In the genomic region with DNA sequence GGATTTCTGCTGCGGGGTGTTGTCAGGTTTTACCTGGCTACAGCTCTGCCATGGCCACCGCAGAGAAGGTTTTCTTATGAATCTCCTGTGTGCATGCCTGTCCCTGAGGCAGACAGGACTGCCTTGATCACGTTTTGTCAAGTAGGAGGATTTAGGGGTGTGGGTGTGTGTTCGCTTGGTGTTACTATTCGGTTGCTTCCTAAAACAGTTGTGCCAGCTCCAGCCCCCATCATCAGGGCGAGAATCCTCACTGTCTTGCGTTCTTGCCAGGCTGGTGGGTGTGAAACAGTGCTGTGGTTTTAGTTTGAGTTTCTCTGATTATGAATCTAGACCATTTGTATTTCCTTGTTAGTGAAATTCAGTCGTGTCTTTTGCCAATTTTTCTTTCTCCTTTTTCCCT, we compare ENCODE assay signal across 11 mouse cellular contexts. TPM values are rescaled to one million over a fixed set of nuclear protein-coding genes. Genes with fewer than 3 reads are reported as not detected.
DNase-seq lines count a peak whose midpoint lies in the region; ATAC-seq lines count a peak whose summit lies in the region.
"Had no signal": no experiment of that assay in that cellular context is flagged by ENCODE, and none has a peak within 500 bp of the region (broad histone marks: within the 10 kb centered on the region; RNA-seq: fewer than 3 reads in every experiment).

No protein-coding gene starts in this region.

- no peak overlapping the region for H3K27ac ChIP-seq in heart, embryonic 11.5 days (ENCODE audit: low read depth, low read length)
- no peak overlapping the region for H3K27ac ChIP-seq in hindbrain, embryonic 15.5 days (replicated peaks)
- no peak overlapping the region for H3K27ac ChIP-seq in midbrain, embryonic 14.5 days (replicated peaks; ENCODE audit: low read depth, low read length)
- H3K27ac ChIP-seq: stomach, embryonic 15.5 days had no signal

- H3K9ac ChIP-seq in heart, embryonic 11.5 days (ENCODE audit: low read depth, low read length) = 0 out of 2 replicates have a peak overlapping the region, but pooled peaks have one; percentile 22
- no peak overlapping the region for H3K9ac ChIP-seq in hindbrain, embryonic 15.5 days
- H3K9ac ChIP-seq in midbrain, embryonic 14.5 days (replicated peaks; ENCODE audit: low read length) = peak overlapping the region; percentile 31; the same call in 1 of the 2 replicates
- H3K9ac ChIP-seq: stomach, embryonic 15.5 days had no signal

- no peak for DNase-seq in heart, postnatal 14 days
- DNase-seq in brain, adult 2 months (ENCODE audit: low read depth, low spot score) = peak; percentile 89
- no peak for DNase-seq in midbrain, embryonic 14.5 days
- no peak for DNase-seq in kidney, postnatal 4 days
- DNase-seq in heart, adult 18-20 months = no peak
- no peak for DNase-seq in thymus, adult 18-20 months
- DNase-seq: cerebellum, adult 18-20 months had no signal

- 74% methylated on average over 8 of the region's 8 CpGs for WGBS in heart, embryonic 11.5 days (ENCODE audit: insufficient replicate concordance)
- WGBS in hindbrain, embryonic 15.5 days = 78% methylated on average over 8 of the region's 8 CpGs
- 80% methylated on average over 8 of the region's 8 CpGs for WGBS in midbrain, embryonic 14.5 days

- ATAC-seq in heart, embryonic 11.5 days (replicated peaks; ENCODE audit: insufficient number of reproducible peaks, low FRiP score, low TSS enrichment) = no peak
- ATAC-seq in hindbrain, embryonic 15.5 days (ENCODE audit: low FRiP score, low read depth) = no peak
- ATAC-seq in midbrain, embryonic 14.5 days (ENCODE audit: low FRiP score, low TSS enrichment) = no peak

- intact Hi-C loops in heart, postnatal 14 days (cut with DNase I) = no loop called here

- H3K9me3 ChIP-seq in heart, embryonic 11.5 days (replicated peaks; ENCODE audit: control insufficient read depth, low read length) = no peaks in the 10 kb centered on the region
- H3K9me3 ChIP-seq in hindbrain, embryonic 15.5 days = no peaks in the 10 kb centered on the region
- H3K9me3 ChIP-seq in midbrain, embryonic 14.5 days (ENCODE audit: control insufficient read depth, low read length) = no peaks in the 10 kb centered on the region
- H3K9me3 ChIP-seq: stomach, embryonic 15.5 days had no signal

- 0 out of 2 replicates have a peak, but pooled peaks cover 3% of the 10 kb centered on the region for H3K36me3 ChIP-seq in heart, embryonic 11.5 days (ENCODE audit: control insufficient read depth, insufficient read depth, low read length)
- H3K36me3 ChIP-seq in hindbrain, embryonic 15.5 days = peaks cover 2% of the 10 kb centered on the region; the same call in 1 of the 2 replicates
- peaks cover 15% of the 10 kb centered on the region; the same call in 1 of the 2 replicates for H3K36me3 ChIP-seq in midbrain, embryonic 14.5 days (ENCODE audit: control insufficient read depth, insufficient read depth, low read length)
- H3K36me3 ChIP-seq: stomach, embryonic 15.5 days had no signal

- no peak overlapping the region for H3K4me2 ChIP-seq in heart, embryonic 11.5 days
- H3K4me2 ChIP-seq in hindbrain, embryonic 15.5 days = peak overlapping the region; percentile 22
- H3K4me2 ChIP-seq in midbrain, embryonic 14.5 days (ENCODE audit: low read length) = peak overlapping the region; percentile 19; the same call in 1 of the 2 replicates
- H3K4me2 ChIP-seq: stomach, embryonic 15.5 days had no signal

- peaks cover 11% of the 10 kb centered on the region for H3K4me1 ChIP-seq in heart, embryonic 11.5 days (ENCODE audit: control insufficient read depth, insufficient read depth, low read length)
- peaks cover 51% of the 10 kb centered on the region for H3K4me1 ChIP-seq in hindbrain, embryonic 15.5 days (replicated peaks)
- H3K4me1 ChIP-seq in midbrain, embryonic 14.5 days (ENCODE audit: control insufficient read depth, insufficient read depth, low read length) = peaks cover 31% of the 10 kb centered on the region

- no peaks in the 10 kb centered on the region for H3K27me3 ChIP-seq in heart, embryonic 11.5 days (ENCODE audit: control insufficient read depth, insufficient read depth, low read length)
- no peaks in the 10 kb centered on the region for H3K27me3 ChIP-seq in hindbrain, embryonic 15.5 days
- no peaks in the 10 kb centered on the region for H3K27me3 ChIP-seq in midbrain, embryonic 14.5 days (ENCODE audit: control insufficient read depth, insufficient read depth, low read length)
- H3K27me3 ChIP-seq: stomach, embryonic 15.5 days had no signal

- H3K4me3 ChIP-seq in heart, embryonic 11.5 days (ENCODE audit: low read depth, low read length) = no peak overlapping the region
- H3K4me3 ChIP-seq in hindbrain, embryonic 15.5 days = no peak overlapping the region
- no peak overlapping the region for H3K4me3 ChIP-seq in midbrain, embryonic 14.5 days (replicated peaks; ENCODE audit: low read depth, low read length)
- H3K4me3 ChIP-seq: stomach, embryonic 15.5 days had no signal

RNA-seq across cellular contexts. Expression of a gene that starts 2.7 kb away (rescaled TPM):
- 7.3 and 11.3 TPM in 2 replicates for polyA plus RNA-seq in heart, embryonic 11.5 days (2014; fragmentation: Nextera tagmentation; extraction: Ambion mirVana)
- 10 to 100 TPM; 29.0 to 32.1 TPM for total RNA-seq in heart, postnatal 14 days (2021)
- polyA plus RNA-seq in hindbrain, embryonic 15.5 days (2015; fragmentation: Nextera tagmentation; extraction: Ambion mirVana) = 30.2 and 32.3 TPM in 2 replicates
- polyA plus RNA-seq in midbrain, embryonic 14.5 days (2014; fragmentation: Nextera tagmentation; extraction: Ambion mirVana) = 28.7 and 32.5 TPM in 2 replicates
- 10 to 100 TPM; 33.1 to 37.1 TPM for total RNA-seq in heart, adult 18-20 months (2021)

RNA-seq across cellular contexts. Expression of a gene that starts 16.5 kb away (rescaled TPM):
- polyA plus RNA-seq in heart, embryonic 11.5 days (2014; fragmentation: Nextera tagmentation; extraction: Ambion mirVana) = 33.7 and 39.5 TPM in 2 replicates
- 10 to 100 TPM; 28.3 to 28.8 TPM for total RNA-seq in heart, postnatal 14 days (2021)
- polyA plus RNA-seq in hindbrain, embryonic 15.5 days (2015; fragmentation: Nextera tagmentation; extraction: Ambion mirVana) = 49.3 and 51.3 TPM in 2 replicates
- 37.7 and 55.1 TPM in 2 replicates for polyA plus RNA-seq in midbrain, embryonic 14.5 days (2014; fragmentation: Nextera tagmentation; extraction: Ambion mirVana)
- total RNA-seq in heart, adult 18-20 months (2021) = 10 to 100 TPM; 21.4 to 26.4 TPM

RNA-seq across cellular contexts. Expression of a gene that starts 40.7 kb away (rescaled TPM):
- 18.9 and 22.5 TPM in 2 replicates for polyA plus RNA-seq in heart, embryonic 11.5 days (2014; fragmentation: Nextera tagmentation; extraction: Ambion mirVana)
- total RNA-seq in heart, postnatal 14 days (2021) = 10 to 100 TPM; 16.8 TPM
- polyA plus RNA-seq in hindbrain, embryonic 15.5 days (2015; fragmentation: Nextera tagmentation; extraction: Ambion mirVana) = 53.0 and 56.6 TPM in 2 replicates
- 49.8 and 54.3 TPM in 2 replicates for polyA plus RNA-seq in midbrain, embryonic 14.5 days (2014; fragmentation: Nextera tagmentation; extraction: Ambion mirVana)
- 10 to 100 TPM; 24.3 to 27.6 TPM for total RNA-seq in heart, adult 18-20 months (2021)

RNA-seq across cellular contexts. Expression of a gene that starts 57.3 kb away (rescaled TPM):
- 0.16 TPM in 1 of 2 replicates, not detected in the other for polyA plus RNA-seq in heart, embryonic 11.5 days (2014; fragmentation: Nextera tagmentation; extraction: Ambion mirVana)
- total RNA-seq in heart, postnatal 14 days (2021) = under 1 TPM in 1 of 2 experiments, not detected in 1; 0.27 TPM
- not detected in 2 replicates for polyA plus RNA-seq in hindbrain, embryonic 15.5 days (2015; fragmentation: Nextera tagmentation; extraction: Ambion mirVana)
- polyA plus RNA-seq in midbrain, embryonic 14.5 days (2014; fragmentation: Nextera tagmentation; extraction: Ambion mirVana) = 0.43 TPM in 1 of 2 replicates, not detected in the other
- total RNA-seq in heart, adult 18-20 months (2021) = not detected
- total RNA-seq: granulocyte monocyte progenitor cell, adult 5-6 weeks had no signal
- polyA plus RNA-seq: stomach, embryonic 15.5 days had no signal
